Mouse (Mus musculus) natural killer cell, adult 2 months (primary cell): ENCODE results near the gene Defb25.

Experiments used
- DNase-seq, 2 experiments: peaks; one replicate each; pipeline ENCODE4 v3.0.0; 2022; ENCODE audit warnings: low spot score in 2 of 2

Defb25 gene

DNA sequence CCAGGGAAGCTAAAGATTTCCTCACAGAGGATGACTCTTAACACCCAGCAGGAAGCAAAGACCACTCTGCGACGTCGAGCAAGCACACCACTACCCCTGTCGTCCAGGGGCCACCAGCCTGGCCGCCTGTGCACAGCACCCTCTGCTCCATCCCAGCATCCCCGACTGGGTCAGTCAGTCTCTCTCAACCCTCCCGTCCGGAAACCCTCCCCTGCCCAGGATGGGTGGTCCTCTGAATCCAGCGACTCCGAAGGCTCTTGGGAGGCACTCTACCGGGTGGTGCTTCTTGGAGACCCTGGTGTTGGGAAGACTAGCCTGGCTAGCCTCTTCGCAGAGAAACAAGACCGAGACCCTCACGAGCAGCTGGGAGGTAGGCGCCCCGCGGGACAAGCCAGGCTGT is 5.2 kb upstream of the Defb25 start:
- DNase-seq = no peak

DNA sequence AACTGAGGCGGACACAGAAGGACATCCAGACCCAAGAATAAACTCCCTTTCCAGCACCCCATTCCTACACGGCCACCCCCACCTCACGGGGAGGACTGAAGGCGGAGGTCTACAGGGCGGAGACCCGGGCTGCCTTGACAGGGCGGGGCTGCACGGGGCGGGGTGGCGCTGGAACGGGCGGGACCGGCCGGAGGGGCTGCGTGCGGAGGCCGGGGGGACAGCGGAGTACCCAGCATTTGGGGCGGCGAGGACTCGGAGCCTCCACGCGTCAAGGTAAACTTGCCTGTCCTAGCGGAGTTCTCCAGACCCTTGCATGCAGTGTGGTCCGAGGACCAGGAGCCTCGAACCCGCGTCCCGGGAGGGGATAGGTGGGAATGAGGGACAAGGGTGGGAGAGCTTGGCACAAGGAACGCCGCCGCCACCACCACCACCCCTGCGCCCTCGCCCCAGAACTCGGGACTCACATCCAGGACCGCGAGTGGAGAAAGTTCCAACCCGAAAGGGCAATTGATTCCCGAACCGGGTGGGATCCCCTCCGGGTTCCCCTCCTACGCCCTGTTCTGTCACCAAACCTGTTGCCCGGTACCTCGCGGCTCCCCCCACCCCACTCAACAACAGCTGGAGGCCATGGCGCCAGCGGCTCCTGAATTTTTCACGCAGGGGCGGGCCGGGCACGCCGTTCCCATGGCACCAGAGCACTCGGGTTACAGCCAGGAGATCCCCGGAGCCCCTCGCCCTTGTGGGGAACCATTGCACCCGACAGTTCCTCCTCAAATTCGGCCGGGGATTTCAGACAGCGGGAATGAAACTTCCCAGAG is 4.1 kb upstream of the Defb25 start, which contains the start of gene Rem1:
Rem1 (plus strand) TSS at position 178 of the 818 bp plus-strand sequence.
- DNase-seq = no peak

- DNase-seq = no peak
Measured at GRCm38 (mm10) chr2:152625256-152625655, 2.4 kb upstream of the Defb25 start.

- no peak for DNase-seq
Measured at GRCm38 (mm10) chr2:152624566-152624965, 1.7 kb upstream of the Defb25 start.

- no peak for DNase-seq
Measured at GRCm38 (mm10) chr2:152622151-152622550, 702 bp downstream of the Defb25 start.

DNA sequence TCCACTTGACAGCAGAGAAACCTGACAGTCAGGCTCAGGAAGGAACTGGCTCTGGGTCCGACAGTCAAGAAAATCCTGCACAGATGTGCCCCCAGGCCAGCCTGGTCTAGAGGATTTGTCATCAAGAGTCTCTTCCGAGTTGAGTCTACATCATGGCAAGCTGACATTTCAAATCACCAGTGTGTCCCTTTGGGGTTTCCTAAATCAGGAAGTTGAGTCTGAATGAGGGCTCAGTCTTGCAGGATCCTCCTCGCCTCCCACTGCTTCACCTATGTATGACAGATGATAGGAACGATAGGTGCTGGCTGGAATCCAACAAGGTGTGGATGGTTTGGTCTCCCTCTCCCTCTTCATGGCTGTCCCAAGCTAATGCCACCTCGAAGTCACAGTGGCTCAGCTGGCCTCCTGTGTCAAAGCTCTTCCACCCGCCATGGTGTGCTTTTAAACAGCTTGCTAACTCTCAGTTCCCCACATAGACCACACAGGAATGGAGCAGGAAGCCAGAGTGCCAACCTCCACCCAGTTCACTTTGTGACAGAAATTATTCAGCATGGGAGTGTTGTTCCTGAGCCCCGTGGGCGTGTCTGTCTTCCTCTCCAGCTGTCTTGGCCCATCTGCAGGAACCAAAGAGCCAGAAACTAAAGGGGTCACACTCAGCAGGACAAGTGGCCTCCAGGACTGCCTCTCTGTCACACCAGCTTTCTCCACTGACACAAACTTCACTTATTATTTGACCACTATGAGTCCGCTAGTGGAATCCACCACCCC is 2.3 kb downstream of the Defb25 start:
- no peak for DNase-seq

DNA sequence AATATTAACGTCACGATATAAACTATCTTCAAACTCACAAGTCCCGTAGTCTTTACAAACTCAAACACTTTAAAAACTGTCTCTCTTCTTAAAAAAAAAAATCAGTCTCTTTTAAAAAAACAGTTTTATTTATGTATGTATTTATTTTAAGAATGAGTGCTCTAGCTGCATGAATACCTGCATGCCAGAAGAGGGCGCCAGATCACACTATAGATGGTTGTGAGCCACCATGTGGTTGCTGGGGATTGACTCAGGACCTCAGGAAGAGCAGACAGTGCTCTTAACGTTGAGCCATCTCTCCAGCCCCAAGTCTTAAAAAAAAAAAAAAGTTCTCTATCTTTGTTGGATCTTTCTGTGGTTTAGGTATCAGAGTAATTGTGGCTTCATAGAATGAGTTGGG is 5.5 kb downstream of the Defb25 start:
- peak in 1 of 2 experiments; percentile 11 for DNase-seq

DNA sequence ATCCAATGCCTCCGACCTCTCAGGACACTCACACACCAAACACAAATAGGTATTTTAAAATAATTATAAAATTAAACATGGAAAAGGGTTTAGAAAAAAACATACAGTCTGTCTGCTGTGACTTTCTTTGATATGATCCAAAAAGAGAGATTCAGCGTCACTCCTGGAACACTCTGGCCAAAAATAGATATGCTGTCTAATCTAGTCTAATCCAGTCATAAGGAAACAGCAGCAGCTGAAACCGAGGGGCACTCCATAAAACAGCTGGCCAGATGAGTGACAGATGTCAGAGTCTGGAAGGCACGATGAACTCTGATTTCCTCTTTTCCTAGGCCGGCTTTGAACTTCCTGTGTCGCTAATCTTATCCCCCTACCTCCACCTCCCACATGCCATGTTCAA is 6.4 kb downstream of the Defb25 start:
- no peak for DNase-seq

DNA sequence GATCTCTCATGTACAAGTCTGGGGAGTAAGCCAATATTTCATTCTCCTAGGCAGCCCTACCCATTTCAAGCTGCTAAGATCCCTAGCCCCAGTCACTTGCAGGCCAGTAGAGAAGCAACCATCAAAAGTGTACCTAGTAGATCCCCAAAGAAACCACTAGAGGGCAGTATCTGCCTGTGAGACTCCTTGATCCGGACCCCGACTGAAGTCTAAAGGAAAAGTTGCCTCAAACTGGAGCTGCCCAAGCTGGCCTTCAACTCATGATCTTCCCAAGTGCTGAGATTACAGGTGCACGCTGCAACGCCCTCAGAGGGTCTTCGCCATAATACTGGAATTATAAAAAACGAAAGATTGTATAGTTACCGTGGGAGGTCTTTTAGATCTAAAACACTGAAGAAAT is 7.3 kb downstream of the Defb25 start:
- peak; percentile 20 for DNase-seq

DNA sequence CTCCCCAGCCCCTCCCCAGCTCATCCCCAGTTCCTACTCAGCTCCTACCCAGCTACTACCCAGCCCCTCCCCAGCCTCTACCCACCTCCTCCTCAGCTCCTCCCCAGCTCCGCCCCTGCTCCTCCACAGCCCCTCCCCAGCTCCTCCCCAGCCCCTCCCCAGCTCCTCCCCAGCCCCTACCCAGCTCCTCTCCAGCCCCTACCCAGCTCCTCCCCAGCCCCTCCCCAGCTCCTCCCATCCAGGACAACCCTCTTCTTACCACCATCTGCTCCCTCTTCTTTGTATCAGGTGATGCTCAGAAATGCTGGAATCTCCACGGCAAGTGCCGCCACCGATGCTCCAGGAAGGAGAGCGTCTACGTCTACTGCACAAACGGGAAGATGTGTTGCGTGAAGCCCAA is 10.7 kb downstream of the Defb25 start:
- no peak for DNase-seq

DNA sequence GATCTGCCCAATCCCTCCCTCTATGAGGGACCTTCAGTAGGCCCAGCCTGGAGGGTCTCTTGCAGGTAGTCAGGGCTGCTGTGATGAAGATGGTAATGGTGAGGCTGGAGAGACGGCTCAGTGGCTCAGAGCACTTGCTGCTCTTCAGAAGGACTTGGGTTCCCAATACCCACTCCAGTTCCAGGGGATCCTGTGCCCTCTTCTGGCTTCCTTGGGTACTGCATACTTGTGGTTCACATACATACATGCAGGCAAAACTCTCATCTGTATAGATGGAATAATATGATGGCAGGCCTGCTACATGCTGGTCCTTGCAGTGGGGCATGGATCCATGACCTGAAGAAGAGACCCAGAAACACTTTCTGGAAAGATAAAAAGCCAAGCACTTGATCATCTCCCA is 14.1 kb downstream of the Defb25 start:
- no peak for DNase-seq

DNA sequence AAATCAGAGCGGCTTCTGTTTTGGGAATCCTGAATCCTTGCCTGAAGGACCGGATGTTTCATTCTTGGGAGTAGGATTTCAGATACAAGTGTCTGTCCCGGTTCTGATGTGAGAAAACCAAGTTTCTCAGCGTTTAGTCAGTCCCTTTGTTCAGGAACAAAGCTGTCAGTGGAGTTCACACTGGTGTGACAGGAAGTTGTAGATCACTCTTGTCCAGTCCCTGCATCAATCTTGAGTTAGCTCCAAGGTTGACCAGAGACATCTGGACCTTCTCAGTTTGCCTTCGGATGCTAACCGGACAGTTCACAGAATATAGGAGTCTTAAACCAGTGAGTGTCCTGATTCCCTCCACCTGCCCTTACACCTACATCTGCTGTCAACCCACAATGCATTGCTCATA is 15.1 kb downstream of the Defb25 start:
- DNase-seq = no peak

DNA sequence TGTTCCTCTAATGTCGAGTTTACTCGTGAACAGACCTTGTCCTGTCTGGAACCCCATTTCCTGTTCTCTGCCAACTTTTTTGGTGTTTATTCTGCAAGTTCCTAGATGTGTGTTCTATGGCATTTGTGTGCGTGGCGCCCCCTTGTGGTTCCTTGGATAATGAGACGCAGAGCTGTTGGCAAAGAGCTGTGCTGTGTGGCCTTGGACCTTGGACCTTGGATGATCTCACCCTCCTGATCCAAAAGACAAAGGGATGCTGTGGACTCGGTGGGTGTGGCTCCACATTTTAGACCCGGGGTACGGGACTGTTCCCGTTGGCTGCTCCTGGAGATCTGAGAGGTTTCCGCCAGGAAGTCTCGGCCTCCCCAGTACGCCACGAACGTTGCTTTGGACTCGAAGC is 18.8 kb downstream of the Defb25 start, which contains the start of gene Defb36:
Defb36 (plus strand) TSS at position 271 of the 400 bp plus-strand sequence.
- no peak for DNase-seq

DNA sequence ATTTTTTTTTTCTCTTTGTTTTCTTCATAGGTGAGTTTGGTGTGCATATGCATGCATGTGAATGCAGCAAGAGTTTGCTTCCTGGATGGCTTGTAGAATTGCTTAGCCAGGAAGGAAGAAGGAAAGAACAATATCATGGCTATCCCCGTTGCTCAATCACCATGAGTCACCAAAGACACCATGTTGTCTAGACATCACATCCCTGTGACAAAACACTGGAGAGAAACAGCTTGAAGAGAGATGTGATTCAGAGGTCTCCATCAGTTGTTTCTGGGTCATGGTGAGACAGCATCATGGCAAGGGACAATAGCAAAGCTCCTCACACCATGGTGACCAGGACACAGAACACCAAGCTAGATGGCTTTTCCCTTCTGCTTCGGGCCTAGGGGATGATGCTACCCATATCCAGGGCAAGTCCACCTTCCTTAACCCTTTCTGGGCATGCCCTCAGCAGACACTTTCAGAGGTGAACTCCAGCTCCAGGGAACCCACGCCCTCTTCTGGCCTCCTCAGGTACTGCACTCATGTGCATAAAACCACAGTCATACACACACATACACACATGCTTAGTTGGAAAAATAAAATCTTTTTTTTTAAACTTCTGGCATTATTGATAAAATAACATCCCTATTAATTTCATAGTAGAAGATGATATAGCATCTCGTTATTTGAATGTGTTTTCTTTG is 21.4 kb downstream of the Defb25 start:
- no peak for DNase-seq

DNA sequence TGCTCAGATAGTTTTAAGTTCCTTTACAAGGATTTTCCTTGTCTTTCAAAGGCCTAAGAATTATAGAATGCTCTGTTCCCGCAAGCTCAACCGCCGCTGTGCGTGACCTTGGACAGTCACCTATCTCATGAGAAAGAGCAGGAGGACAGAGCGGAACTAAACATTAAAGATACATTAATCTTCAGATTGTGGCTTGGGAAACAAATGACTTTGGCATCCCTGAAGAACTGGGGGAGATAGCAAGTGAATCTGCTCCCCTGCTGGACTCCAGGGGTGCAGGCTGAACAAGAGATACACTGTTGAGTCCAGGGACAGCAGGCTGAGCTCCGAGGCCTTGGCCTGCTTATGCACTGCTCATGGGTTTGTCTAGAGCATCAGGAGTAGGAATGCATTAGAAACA is 22.8 kb downstream of the Defb25 start:
- DNase-seq = no peak

GRCm38 (mm10) chr2:152599299-152599698 is 23.6 kb downstream of the Defb25 start, which contains the start of gene Defb45:
Gene Defb45, minus strand, starts transcription at chr2:152599399.
- no peak for DNase-seq

DNA sequence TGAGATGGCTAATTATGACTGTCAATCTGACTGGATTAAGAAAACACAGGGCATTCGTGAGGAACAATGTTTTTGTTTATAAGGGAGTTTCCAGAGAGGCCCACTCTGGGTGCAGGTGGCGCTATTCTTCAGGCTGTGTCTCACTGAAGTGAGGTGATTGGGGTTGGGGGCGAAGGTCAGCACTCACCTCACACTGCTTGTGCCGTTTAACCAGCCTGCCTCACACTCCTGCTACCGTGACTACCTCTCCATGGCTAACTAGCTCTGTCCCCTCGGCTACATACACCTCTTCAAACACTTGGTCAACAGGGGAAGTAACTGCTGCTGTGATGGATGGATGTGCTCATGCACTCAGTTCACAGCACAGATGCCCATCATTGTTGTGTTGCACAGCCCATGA is 33.8 kb downstream of the Defb25 start:
- DNase-seq = no peak

- no peak for DNase-seq
Measured at GRCm38 (mm10) chr2:152588450-152588849, 34.4 kb downstream of the Defb25 start.

DNA sequence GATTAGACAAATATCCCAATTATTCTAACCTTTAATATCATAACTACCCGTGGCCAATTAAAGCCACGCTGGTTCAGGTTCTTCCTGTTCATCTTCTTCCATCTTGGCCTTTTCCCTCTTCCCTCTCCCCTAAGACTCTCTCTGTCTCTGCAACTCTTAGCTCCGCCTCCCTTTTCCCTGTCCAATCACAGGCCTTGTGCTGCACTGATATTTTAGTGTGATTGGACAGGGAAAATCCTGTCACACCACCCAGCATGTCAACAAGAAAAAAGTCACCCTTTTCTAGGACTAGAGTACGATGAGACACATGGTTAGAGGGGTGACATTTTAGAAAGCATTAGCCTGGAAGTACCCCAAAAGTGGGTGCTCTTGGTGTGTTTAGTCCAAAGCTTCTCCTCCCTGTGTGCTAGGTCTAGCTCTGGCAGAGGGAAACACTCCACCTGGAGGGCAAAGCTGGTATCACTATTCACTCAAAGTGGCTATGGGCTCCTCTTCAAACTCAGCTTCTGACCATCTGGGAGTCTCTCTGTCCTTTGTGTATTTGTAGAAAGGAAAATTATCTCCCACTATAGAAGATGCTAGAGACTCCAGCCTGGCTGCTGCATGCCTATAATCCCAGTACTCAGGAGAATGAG is 35.8 kb downstream of the Defb25 start:
- no peak for DNase-seq

GRCm38 (mm10) chr2:152580612-152581011 is 42.2 kb downstream of the Defb25 start:
- no peak for DNase-seq

DNA sequence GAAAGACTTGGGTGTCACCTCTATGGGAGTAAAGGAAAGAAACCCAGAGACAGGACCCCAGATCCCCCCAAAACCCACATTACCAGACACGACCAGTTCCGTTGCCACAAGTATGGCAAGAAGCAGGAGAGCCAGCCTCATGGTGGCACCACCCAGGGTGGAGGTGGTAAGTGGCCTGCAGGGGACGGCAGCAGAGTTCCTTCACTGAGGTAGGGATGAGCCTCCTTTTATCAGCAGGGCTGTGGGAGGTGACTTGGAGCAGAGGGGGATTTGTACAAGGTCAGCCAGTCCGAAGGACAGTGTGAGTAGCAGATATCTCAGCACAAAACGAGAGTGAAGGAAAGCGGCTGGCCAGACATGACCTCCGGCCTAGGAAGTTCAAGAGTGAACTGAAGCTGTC is 42.7 kb downstream of the Defb25 start, which contains the start of gene Defb19:
Defb19 (minus strand) TSS at position 206 of the 400 bp plus-strand sequence.
- no peak for DNase-seq

- DNase-seq = no peak
Measured at GRCm38 (mm10) chr2:152573484-152573883, 49.4 kb downstream of the Defb25 start.
